ENCODE assay signal across 28 mouse cellular contexts in the genomic region with DNA sequence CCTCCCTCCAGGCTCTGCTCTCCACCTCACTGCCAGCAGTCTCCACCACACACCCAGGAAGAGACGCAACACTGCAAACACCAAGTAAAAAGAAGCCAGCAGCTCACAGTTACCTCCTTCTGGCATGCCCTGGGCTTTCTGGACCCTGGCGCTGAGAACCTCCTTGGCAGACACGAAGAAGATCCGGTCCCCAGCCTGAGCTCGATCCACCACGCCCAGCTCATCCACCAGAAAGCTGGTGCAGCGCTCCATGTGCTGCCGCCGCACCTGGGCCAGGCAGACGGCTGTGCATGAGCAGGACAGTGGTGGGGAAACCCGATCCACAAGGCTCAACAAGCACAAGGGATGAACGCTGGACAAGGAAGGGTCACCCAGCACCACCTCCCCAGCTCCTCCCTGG.
"Had no signal": no experiment of that assay in that cellular context is flagged by ENCODE, and none has a peak within 500 bp of the region (broad histone marks: within the 10 kb centered on the region; RNA-seq: fewer than 3 reads in every experiment).

No protein-coding gene starts in this region.

- H3K27ac ChIP-seq: limb, embryonic 10.5 days; limb, embryonic 12.5 days; limb, embryonic 13.5 days; limb, embryonic 15.5 days; liver, embryonic 12.5 days; liver, embryonic 13.5 days; liver, embryonic 14.5 days; liver, embryonic 15.5 days; lung, embryonic 15.5 days; macrophage; midbrain, embryonic 10.5 days; midbrain, embryonic 12.5 days; midbrain, embryonic 13.5 days; midbrain, embryonic 15.5 days; neural tube, embryonic 12.5 days had no signal

- DNase-seq: left cerebral cortex, postnatal 4 days; liver; liver, embryonic 13.5 days; liver, postnatal 0 days; lung, adult 18-20 months; lung, adult 2 months; lung, embryonic 14.5 days; lung, postnatal 10 days; lung, postnatal 14 days; lung, postnatal 36 days; lung, postnatal 4 days; midbrain, embryonic 14.5 days had no signal

- H3K4me3 ChIP-seq: limb, embryonic 10.5 days; limb, embryonic 12.5 days; limb, embryonic 13.5 days; limb, embryonic 15.5 days; liver, embryonic 12.5 days; liver, embryonic 13.5 days; liver, embryonic 15.5 days; lung, embryonic 15.5 days; megakaryocyte, embryonic 14.5 days; midbrain, embryonic 10.5 days; midbrain, embryonic 12.5 days; midbrain, embryonic 13.5 days; midbrain, embryonic 15.5 days; myocyte; neural tube, embryonic 12.5 days had no signal
